In genomic region chr10:20104271-20104931, GRCm38 (mm10) we compare ENCODE assay signal across 8 mouse cellular contexts. TPM values are rescaled to one million over a fixed set of nuclear protein-coding genes. Genes with fewer than 3 reads are reported as not detected.
DNase-seq lines count a peak whose midpoint lies in the region; ATAC-seq and TF ChIP-seq lines count a peak whose summit lies in the region.

No protein-coding gene starts in this region.

- no peak overlapping the region for H3K4me2 ChIP-seq in forebrain, embryonic 12.5 days
- H3K4me2 ChIP-seq in hindbrain, postnatal 0 days (ENCODE audit: low read depth, low read length), result no peak overlapping the region

- no peak overlapping the region for H3K9ac ChIP-seq in forebrain, embryonic 12.5 days
- no peak overlapping the region for H3K9ac ChIP-seq in hindbrain, postnatal 0 days (replicated peaks; ENCODE audit: low read length)

- H3K4me3 ChIP-seq in forebrain, embryonic 12.5 days (replicated peaks), result no peak overlapping the region
- no peak overlapping the region for H3K4me3 ChIP-seq in hindbrain, postnatal 0 days (ENCODE audit: low read length)

- no peaks in the 10 kb centered on the region for H3K9me3 ChIP-seq in forebrain, embryonic 12.5 days
- no peaks in the 10 kb centered on the region for H3K9me3 ChIP-seq in hindbrain, postnatal 0 days (ENCODE audit: low read length)

- no peak for ATAC-seq in forebrain, embryonic 12.5 days (ENCODE audit: low FRiP score)
- no peak for ATAC-seq in hindbrain, postnatal 0 days

- H3K27me3 ChIP-seq in forebrain, embryonic 12.5 days, result no peaks in the 10 kb centered on the region
- no peaks in the 10 kb centered on the region for H3K27me3 ChIP-seq in hindbrain, postnatal 0 days (ENCODE audit: insufficient read depth, low read length)

- no peak overlapping the region for H3K27ac ChIP-seq in forebrain, embryonic 12.5 days
- H3K27ac ChIP-seq in hindbrain, postnatal 0 days, result no peak overlapping the region

- H3K36me3 ChIP-seq in forebrain, embryonic 12.5 days (replicated peaks), result no peaks in the 10 kb centered on the region
- H3K36me3 ChIP-seq in hindbrain, postnatal 0 days (ENCODE audit: insufficient read depth, low read length), result no peaks in the 10 kb centered on the region

- no peak for TF ChIP-seq CTCF in hindbrain, postnatal 0 days (IDR thresholded peaks at IDR 0.05; ENCODE audit: low read depth)

- no peaks in the 10 kb centered on the region for H3K4me1 ChIP-seq in forebrain, embryonic 12.5 days
- no peaks in the 10 kb centered on the region for H3K4me1 ChIP-seq in hindbrain, postnatal 0 days (ENCODE audit: insufficient read depth, low read length)

- WGBS in forebrain, embryonic 12.5 days, result 83% methylated on average over 8 of the region's 8 CpGs
- 68% methylated on average over 8 of the region's 8 CpGs for whole genome bisulfite sequencing in hindbrain, postnatal 0 days

- DNase-seq in ovary, adult 18-20 months (ENCODE audit: low spot score), result peak; percentile 69
- DNase-seq in ovary, postnatal 10 days (ENCODE audit: low spot score), result no peak
- DNase-seq in adrenal gland, adult (ENCODE audit: inconsistent age in 2 of 2, low spot score in 1 of 2), result peak; percentile 80 to 95
- peak; percentile 92 for DNase-seq in fibroblast of lung, adult 2 months (ENCODE audit: low read depth)
- peak; percentile 45 for DNase-seq in kidney, postnatal 10 days
- DNase-seq in natural killer cell, adult 2 months (ENCODE audit: low spot score in 2 of 2), result peak; percentile 43 to 50
- DNase-seq in hindbrain, postnatal 0 days (ENCODE audit: low spot score), result no peak

RNA-seq across cellular contexts. Expression of gene Map7, which starts 43.9 kb away (rescaled TPM):
- polyA plus RNA-seq in forebrain, embryonic 12.5 days (2016; fragmentation: Nextera tagmentation; extraction: Ambion mirVana), result 6.3 and 8.2 TPM in 2 replicates
- 7.2 and 15.1 TPM in 2 replicates for total RNA-seq in hindbrain, postnatal 0 days (2014; rRNA removed)
- 6.2 and 9.4 TPM in 2 replicates for polyA plus RNA-seq in hindbrain, postnatal 0 days (2015; fragmentation: Nextera tagmentation; extraction: Ambion mirVana)

Comparison
In these comparisons a context has a peak if more than half of its experiments do, and no peak if none do; other contexts are left out.
1. DNase-seq: peak in ovary, adult 18-20 months (single experiment), adrenal gland, adult (2 of 2), fibroblast of lung, adult 2 months (single experiment), kidney, postnatal 10 days (single experiment) and natural killer cell, adult 2 months (2 of 2); none in ovary, postnatal 10 days (single experiment) and hindbrain, postnatal 0 days (single experiment).